Mouse (Mus musculus): ENCODE results near the gene Cdkal1.

- no peak for TF ChIP-seq MYOD1 (IDR thresholded peaks at IDR 0.05; ENCODE audit: control insufficient read depth in 1 of 3, insufficient read length in 2 of 3, low read depth in 2 of 3)
- TF ChIP-seq POLR2A (IDR thresholded peaks at IDR 0.05; ENCODE audit: insufficient read length, low read depth) = no peak
- TF ChIP-seq TCF12 (IDR thresholded peaks at IDR 0.05; ENCODE audit: insufficient read depth, poor library complexity, severe bottlenecking) = no peak
- TF ChIP-seq MAX (IDR thresholded peaks at IDR 0.05; ENCODE audit: low read depth) = no peak
Measured at GRCm38 (mm10) chr13:29361842-29362241, 493.6 kb downstream of the Cdkal1 start.

Data from myocyte (in vitro differentiated cells).